Mouse (Mus musculus): ENCODE data around the gene Foxq1.

Gene Foxq1

DNA sequence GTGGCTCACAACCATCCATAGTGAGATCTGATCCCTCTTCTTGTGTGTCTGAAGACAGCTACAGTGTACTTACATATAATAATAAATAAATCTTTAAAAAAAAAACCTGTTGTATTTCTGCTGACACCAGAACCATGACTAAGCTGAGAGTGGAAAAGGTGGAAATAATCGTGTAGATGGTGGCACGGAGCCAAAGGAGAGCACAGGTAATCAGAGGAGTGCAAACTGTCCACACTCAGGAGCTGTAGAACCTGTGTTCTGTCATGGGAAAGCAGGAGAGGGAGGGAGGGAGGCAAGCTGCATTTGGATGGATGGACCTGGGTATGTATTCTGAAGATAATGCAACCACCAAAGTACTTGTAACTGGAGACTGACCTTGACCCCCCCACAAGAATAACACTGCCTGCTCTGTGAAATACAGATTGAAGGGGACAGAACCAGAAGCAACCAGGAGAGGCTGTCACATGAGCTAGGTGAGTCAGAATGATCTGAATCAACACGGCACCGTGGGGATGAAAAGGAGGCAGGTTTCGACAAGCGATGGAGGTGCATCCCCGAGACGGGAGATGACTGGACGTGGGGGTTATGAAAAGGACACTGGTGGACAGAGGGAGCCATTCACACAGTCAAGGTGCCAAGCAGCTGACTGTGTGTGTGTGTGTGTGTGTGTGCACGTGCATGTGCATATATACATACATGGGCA is 17.0 kb downstream of the Foxq1 start:
- no peak for DNase-seq (ENCODE audit: low read depth, low spot score)

- no peak for DNase-seq (ENCODE audit: low read depth, low spot score)
These were observed 18.7 kb downstream of the Foxq1 start for GRCm38 (mm10) chr13:31574627-31575026.

GRCm38 (mm10) chr13:31576696-31577095 is 20.8 kb downstream of the Foxq1 start:
- DNase-seq (ENCODE audit: low read depth, low spot score): no peak

DNA sequence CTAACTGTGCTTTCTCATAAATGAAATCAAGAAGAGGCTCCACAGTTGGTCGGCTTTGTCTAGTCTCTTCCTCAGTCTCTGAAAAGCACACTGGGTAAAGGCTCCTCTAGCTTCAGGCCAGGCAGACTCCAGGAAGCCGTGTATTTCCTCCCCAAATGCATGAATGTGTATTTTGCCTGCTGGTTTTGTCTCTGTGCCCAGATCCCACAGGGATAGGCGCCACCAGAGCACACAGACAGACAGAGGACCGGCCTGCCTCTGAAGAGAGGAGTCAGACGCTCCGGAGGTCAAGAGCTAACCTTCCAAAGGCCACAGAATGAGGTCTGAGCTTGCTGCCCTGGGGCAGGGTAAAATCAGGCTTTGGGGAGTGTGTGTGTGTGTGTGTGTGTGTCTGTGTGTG is 21.6 kb downstream of the Foxq1 start:
- no peak for DNase-seq (ENCODE audit: low read depth, low spot score)

DNA sequence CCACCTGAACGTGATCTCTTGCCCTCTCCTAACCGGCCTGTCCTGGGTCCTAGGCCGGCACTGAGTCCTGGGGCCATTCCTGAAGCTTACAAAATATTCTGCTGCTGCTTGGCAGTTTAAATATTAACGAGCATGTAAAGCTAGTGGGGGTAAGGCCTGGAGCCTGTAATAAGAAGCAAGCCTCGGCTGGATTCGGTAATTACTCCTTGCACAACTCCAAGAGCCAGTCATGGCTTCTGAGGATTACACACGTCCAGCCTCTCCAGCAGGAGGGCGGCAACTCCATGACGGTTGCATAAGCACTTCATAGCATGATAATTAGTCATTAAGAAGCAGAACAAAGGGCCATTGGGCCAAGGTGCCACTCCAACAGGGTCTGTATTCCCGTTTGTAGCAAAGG is 22.5 kb downstream of the Foxq1 start:
- DNase-seq (ENCODE audit: low read depth, low spot score): no peak

DNA sequence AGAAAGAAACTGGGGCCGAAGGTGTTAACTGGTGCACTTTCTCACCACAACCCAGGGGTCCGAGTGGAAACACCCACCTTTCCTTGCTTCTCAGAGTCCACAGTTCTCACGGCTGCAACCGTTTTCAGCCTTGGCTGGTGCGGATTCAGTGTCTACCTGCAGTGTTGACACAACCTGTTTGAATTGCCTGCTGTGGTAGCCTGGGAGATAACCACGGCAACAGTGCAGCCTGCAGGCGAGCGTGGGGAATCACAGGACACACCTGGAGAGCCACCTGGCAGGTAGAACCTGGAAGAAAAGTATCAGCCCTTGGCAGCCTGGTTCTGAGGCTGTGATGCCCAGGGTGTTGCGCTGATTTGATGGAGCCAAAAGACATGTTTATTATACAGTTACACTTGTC is 23.9 kb downstream of the Foxq1 start:
- no peak for DNase-seq (ENCODE audit: low read depth, low spot score)

- no peak for DNase-seq (ENCODE audit: low read depth, low spot score)
These were observed 31.4 kb downstream of the Foxq1 start for GRCm38 (mm10) chr13:31587341-31587740.

GRCm38 (mm10) chr13:31599576-31599975 is 43.6 kb downstream of the Foxq1 start:
- no peak for DNase-seq (ENCODE audit: low read depth, low spot score)

DNA sequence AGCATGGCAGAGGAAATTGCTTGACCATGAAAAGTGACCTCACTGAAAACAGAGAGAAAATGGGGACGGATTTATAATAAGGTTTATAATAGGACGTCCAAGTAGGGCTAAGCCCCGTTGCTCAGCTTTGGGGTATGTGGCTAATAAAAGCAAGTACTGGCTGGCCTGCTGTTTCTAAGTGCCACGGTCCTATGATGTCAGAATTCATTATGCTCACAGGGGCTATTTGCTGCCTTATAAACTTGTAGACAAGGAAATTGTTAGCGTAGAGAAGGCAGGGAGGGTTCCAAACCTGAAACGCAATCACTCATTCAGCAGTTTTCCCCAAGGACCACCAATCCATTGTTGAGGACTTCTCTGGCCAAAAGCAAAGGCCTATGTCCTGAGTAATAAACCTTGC is 48.0 kb downstream of the Foxq1 start:
- DNase-seq (ENCODE audit: low read depth, low spot score): no peak

All from retina, adult 2 months (tissue).